Mouse (Mus musculus) telencephalon, adult 2 months (tissue): ENCODE data around the gene Olfr809.

Experiments
- DNase-seq: peaks from one replicate; pipeline ENCODE4 v3.0.0-alpha.2; 2011; ENCODE audit warnings: low read depth, low spot score

The Olfr809 gene

DNA sequence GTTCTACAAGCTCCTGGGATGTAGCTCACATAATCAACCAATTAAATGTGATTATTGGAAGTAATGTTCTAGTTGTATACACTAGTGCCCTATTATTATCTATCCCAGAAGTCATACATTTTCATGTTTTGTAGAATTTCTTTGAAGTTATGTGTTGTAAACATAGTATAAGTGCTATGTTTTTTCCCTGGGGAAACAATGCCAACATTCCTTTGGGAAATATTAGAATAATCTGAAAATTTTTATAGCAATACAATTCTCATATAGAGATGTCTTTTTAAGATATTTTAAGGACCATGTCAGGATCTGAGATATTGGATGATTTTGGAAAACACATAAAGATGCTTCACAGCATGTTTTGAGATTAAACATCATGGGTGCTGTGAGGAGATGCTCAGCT is at the start of gene Olfr809:
TSS of gene Olfr809 (plus strand) at position 301 of the 400 bp plus-strand sequence.
- DNase-seq, result no peak

DNA sequence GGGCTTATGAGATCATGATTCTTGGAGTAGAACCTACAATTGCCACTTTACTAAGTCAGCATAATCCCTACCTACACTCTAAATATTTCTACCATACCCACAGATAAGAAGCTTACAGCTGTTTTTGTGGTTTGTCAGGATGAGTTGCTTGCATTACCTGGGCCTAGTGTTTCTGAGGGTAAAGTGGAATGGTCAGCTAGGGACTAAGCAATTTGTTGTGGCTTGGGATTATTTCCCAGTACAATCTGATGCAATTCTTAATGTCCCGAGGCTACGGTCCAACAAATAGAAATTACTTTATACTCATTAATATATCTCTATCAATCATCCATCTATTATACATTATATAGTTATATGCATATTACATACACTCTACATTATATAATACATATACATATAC is 45.2 kb upstream of the Olfr809 start, which contains the start of gene Olfr805:
TSS of gene Olfr805 (minus strand) at position 101 of the 400 bp plus-strand sequence.
- no peak for DNase-seq

DNA sequence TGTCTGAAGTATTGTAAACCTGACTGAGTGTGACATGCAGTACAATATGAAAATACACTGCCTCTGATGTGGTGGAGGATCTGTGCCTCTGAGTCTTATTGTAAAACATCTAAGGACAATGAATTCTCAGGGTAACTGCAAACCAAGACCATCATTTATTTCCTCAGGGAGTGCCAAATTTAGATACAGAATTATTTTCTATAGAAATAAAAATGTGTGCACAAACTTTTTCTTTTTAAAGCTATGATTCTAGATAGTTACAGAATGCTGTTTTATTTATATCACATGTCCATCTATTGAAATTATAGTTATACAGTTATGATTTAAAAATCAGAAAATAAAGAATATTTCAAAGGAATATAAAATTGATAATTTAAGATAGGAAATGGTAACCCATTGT is 32.6 kb upstream of the Olfr809 start, which contains the start of gene Olfr806:
TSS of gene Olfr806 (minus strand) at position 101 of the 400 bp plus-strand sequence.
- no peak for DNase-seq

DNA sequence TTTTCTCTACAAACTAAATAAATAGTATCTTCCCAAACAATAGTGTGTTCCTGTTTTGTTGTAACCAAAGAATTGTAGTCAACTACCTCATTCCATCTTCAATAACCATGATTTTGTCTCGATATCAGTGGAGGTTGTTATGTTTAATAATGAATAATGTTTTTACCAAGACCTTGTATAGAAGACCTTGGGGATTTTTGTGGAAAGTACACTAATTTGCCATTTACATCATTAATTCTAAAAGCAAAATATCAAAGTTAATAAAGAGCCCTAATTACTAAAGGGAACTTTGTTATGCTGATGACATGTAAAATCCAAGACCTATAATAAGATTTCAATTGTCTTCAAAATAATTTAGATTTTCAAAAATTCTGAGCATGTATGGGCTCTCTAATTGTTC is 16.7 kb upstream of the Olfr809 start, which contains the start of gene Olfr807:
TSS of gene Olfr807 (minus strand) at position 101 of the 400 bp plus-strand sequence.
- no peak for DNase-seq

DNA sequence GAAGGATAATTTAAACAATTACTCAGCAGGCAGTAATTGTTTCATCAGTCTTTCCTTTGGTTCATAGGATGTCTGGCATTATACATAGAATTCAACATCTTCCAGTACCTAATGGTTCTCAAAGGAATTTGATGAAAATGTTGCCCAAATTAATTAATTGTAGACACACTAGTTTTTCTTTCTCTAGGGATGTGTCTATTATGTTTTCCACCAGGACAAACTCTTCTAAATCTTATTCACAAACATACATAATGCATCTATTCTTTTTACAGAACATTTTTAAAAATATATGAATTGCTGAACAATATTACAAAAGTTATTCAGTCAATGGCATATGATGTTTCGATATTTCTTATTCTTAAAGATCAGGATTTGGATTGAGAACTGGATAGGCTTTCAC is 9.3 kb upstream of the Olfr809 start, which contains the start of gene Olfr808:
TSS of gene Olfr808 (plus strand) at position 301 of the 400 bp plus-strand sequence.
- no peak for DNase-seq

DNA sequence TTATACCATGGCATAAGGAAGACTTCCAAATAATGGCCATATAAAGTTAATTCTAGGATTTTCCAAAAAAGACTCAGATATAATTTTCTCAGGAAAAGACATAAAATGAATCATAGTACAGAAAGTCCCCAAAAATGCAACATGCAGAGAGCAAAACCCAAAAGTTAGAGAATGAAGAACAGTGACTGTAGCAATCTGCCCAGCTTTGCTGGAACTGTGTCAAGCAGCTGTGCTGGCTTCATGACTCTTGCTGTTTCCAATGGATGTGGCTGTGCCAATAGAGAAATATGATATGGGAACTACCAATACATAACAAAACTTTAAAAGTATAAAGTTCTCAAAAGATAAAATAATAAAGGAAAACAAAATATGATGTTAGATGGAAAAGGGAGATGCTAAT is 3.7 kb downstream of the Olfr809 start:
- DNase-seq, result no peak

DNA sequence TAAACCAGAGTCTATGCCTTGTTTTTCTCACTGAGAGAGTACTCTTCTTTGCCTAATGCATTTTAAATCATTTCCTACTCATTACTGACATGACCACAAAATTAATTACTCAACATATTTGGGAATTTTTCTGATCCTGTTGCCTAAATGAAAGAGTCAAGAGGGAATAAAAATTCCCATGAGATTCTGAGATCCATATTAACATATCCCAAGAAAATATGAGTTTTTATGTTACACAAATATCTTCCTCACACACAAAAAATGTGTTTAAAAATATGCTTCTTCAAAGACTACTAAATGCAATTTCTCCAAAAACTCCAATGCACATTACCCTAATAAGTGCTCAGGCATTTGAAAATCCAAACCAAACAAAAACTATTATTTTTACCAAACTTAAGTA is 20.4 kb downstream of the Olfr809 start, which contains the start of gene Olfr810:
TSS of gene Olfr810 (minus strand) at position 101 of the 400 bp plus-strand sequence.
- no peak for DNase-seq

DNA sequence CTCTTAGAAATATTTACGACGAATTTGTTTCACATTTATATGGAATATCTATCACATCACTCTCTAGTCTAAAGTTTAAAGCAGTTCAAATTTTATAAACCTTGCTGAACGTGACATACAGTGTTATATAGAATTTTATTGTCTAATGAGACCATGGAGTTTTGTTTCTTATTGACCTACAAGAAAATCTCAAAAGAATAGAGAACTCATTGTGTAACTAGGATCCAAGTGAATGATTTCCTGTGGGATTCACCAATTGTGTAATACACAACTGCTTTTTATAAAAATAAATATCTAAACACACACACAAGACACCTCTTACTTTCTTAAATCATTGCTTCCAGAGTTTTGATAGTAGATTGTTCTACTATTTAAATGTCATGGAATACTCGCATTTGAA is 29.9 kb downstream of the Olfr809 start, which contains the start of gene Olfr811:
TSS of gene Olfr811 (minus strand) at position 101 of the 400 bp plus-strand sequence.
- no peak for DNase-seq
